Mouse (Mus musculus) megakaryocyte, embryonic 14.5 days (primary cell): Measurements from ENCODE around the gene Krt18. TPM values are rescaled to one million over a fixed set of nuclear protein-coding genes. Genes with fewer than 3 reads are reported as not detected.

ENCODE experiments used
- H3K27me3 ChIP-seq: replicated peaks from 2 replicates; pipeline ENCODE3; 2012; ENCODE audit warnings: inconsistent platforms
- H3K36me3 ChIP-seq: replicated peaks from 2 replicates; pipeline ENCODE3; 2012; ENCODE audit warnings: low read length, inconsistent platforms, mixed read lengths
- H3K4me1 ChIP-seq: 2 replicates; pipeline ENCODE4 v1.6.1; 2012; ENCODE audit warnings: inconsistent platforms
- H3K4me3 ChIP-seq: replicated peaks from 2 replicates; pipeline ENCODE3; 2012; ENCODE audit warnings: moderate library complexity, mild to moderate bottlenecking, inconsistent platforms
- H3K9me3 ChIP-seq: 2 replicates; pipeline ENCODE4 v1.6.1; 2012; ENCODE audit warnings: inconsistent platforms
- FLI1 ChIP-seq: IDR thresholded peaks from 2 replicates; pipeline ENCODE4 v1.6.1; 2012; ENCODE audit warnings: low read length, inconsistent platforms, mixed read lengths
- GATA1 ChIP-seq: IDR thresholded peaks from 3 replicates; pipeline ENCODE4 v1.6.1; 2012; ENCODE audit warnings: mixed read lengths, low read length, inconsistent platforms, borderline replicate concordance
- polyA plus RNA-seq: library from polyadenylated mRNA; stranded (reverse); fragments of >175 nt; gene quantifications from 2 replicates; pipeline ENCODE4 v1.2.3, GENCODE M21; 2012; ENCODE audit warnings: low replicate concordance; ENCODE audit not compliant: insufficient read depth

Gene Krt18
- polyA plus RNA-seq, 1 experiment = 0.06 TPM

- H3K36me3 ChIP-seq = no peaks in the 10 kb centered on the region
- H3K4me1 ChIP-seq = no peaks in the 10 kb centered on the region; the same call in 1 of the 2 replicates
- no peaks in the 10 kb centered on the region for H3K9me3 ChIP-seq
- H3K4me3 ChIP-seq = no peak overlapping the region
- peaks cover 72% of the 10 kb centered on the region for H3K27me3 ChIP-seq
- no peak for TF ChIP-seq GATA1
- TF ChIP-seq FLI1 = no peak
These were observed 15.7 kb upstream of the Krt18 start for GRCm38 (mm10) chr15:102012260-102012765.

- peaks cover 5% of the 10 kb centered on the region for H3K4me1 ChIP-seq
- no peaks in the 10 kb centered on the region for H3K36me3 ChIP-seq
- TF ChIP-seq FLI1 (no peak), GATA1 (no peak)
- no peak overlapping the region for H3K4me3 ChIP-seq
- no peaks in the 10 kb centered on the region for H3K9me3 ChIP-seq
- H3K27me3 ChIP-seq = peaks cover 59% of the 10 kb centered on the region
These were observed 14.3 kb upstream of the Krt18 start for GRCm38 (mm10) chr15:102013651-102014050.

GRCm38 (mm10) chr15:102014848-102015247 is 13.1 kb upstream of the Krt18 start:
- Histone ChIP-seq H3K4me1 (peaks cover 5% of the 10 kb centered on the region), H3K36me3 (no peaks in the 10 kb centered on the region), H3K27me3 (peaks cover 52% of the 10 kb centered on the region), H3K4me3 (no peak overlapping the region), H3K9me3 (0 out of 2 replicates have a peak, but pooled peaks cover 3% of the 10 kb centered on the region)
- TF ChIP-seq FLI1 (no peak), GATA1 (no peak)

- H3K27me3 ChIP-seq = peaks cover 45% of the 10 kb centered on the region
- 0 out of 2 replicates have a peak, but pooled peaks cover 3% of the 10 kb centered on the region for H3K9me3 ChIP-seq
- TF ChIP-seq FLI1 = no peak
- TF ChIP-seq GATA1 = no peak
- H3K36me3 ChIP-seq = no peaks in the 10 kb centered on the region
- H3K4me3 ChIP-seq = no peak overlapping the region
- H3K4me1 ChIP-seq = peaks cover 5% of the 10 kb centered on the region
These were observed 11.9 kb upstream of the Krt18 start for GRCm38 (mm10) chr15:102016096-102016495.

- H3K4me1 ChIP-seq = peaks cover 5% of the 10 kb centered on the region
- H3K36me3 ChIP-seq = no peaks in the 10 kb centered on the region
- TF ChIP-seq GATA1 (no peak), FLI1 (no peak)
- peaks cover 40% of the 10 kb centered on the region for H3K27me3 ChIP-seq
- H3K9me3 ChIP-seq = 0 out of 2 replicates have a peak, but pooled peaks cover 3% of the 10 kb centered on the region
- no peak overlapping the region for H3K4me3 ChIP-seq
These were observed 11.2 kb upstream of the Krt18 start for GRCm38 (mm10) chr15:102016787-102017186.

- peaks cover 5% of the 10 kb centered on the region for H3K4me1 ChIP-seq
- no peak overlapping the region for H3K4me3 ChIP-seq
- no peaks in the 10 kb centered on the region for H3K36me3 ChIP-seq
- H3K27me3 ChIP-seq = peaks cover 38% of the 10 kb centered on the region
- no peak for TF ChIP-seq GATA1
- no peak for TF ChIP-seq FLI1
- H3K9me3 ChIP-seq = 0 out of 2 replicates have a peak, but pooled peaks cover 3% of the 10 kb centered on the region
These were observed 10.0 kb upstream of the Krt18 start for GRCm38 (mm10) chr15:102017918-102018463.

GRCm38 (mm10) chr15:102022481-102022880 is 5.5 kb upstream of the Krt18 start:
- Histone ChIP-seq H3K4me1 (peaks cover 15% of the 10 kb centered on the region), H3K4me3 (no peak overlapping the region), H3K36me3 (no peaks in the 10 kb centered on the region), H3K9me3 (0 out of 2 replicates have a peak, but pooled peaks cover 3% of the 10 kb centered on the region), H3K27me3 (peaks cover 53% of the 10 kb centered on the region)
- TF ChIP-seq FLI1 = no peak
- TF ChIP-seq GATA1 = no peak

- Histone ChIP-seq H3K4me3 (no peak overlapping the region), H3K4me1 (peaks cover 15% of the 10 kb centered on the region), H3K9me3 (0 out of 2 replicates have a peak, but pooled peaks cover 3% of the 10 kb centered on the region), H3K36me3 (no peaks in the 10 kb centered on the region), H3K27me3 (peaks cover 64% of the 10 kb centered on the region)
- TF ChIP-seq GATA1 (no peak), FLI1 (no peak)
These were observed 4.1 kb upstream of the Krt18 start for GRCm38 (mm10) chr15:102023888-102024287.

- Histone ChIP-seq H3K4me1 (peaks cover 15% of the 10 kb centered on the region), H3K4me3 (peak overlapping the region; percentile 83), H3K9me3 (no peaks in the 10 kb centered on the region), H3K36me3 (no peaks in the 10 kb centered on the region), H3K27me3 (peaks cover 72% of the 10 kb centered on the region)
- no peak for TF ChIP-seq GATA1
- TF ChIP-seq FLI1 = no peak
These were observed 2.7 kb upstream of the Krt18 start for GRCm38 (mm10) chr15:102025136-102025872.

- Histone ChIP-seq H3K36me3 (no peaks in the 10 kb centered on the region), H3K9me3 (no peaks in the 10 kb centered on the region), H3K27me3 (peaks cover 82% of the 10 kb centered on the region), H3K4me3 (peak overlapping the region; percentile 59), H3K4me1 (peaks cover 15% of the 10 kb centered on the region)
- TF ChIP-seq GATA1 = no peak
These were observed 1.6 kb upstream of the Krt18 start for GRCm38 (mm10) chr15:102026430-102026829.
